Mouse (Mus musculus) large intestine, adult 2 months (tissue): ENCODE measurements around the gene Eef1e1. TPM values are rescaled to one million over a fixed set of nuclear protein-coding genes. Genes with fewer than 3 reads are reported as not detected.

Experiments
- polyA plus RNA-seq: library from polyadenylated mRNA; depleted of rRNA; stranded (reverse); fragments of >200 nt; gene quantifications from 2 replicates; pipeline ENCODE4 v1.2.3, GENCODE M21; 2012; rRNA removed

The Eef1e1 gene
- polyA plus RNA-seq, 1 experiment: 3.7 TPM

Other genes starting within 250 kb of the Eef1e1 start
- gene Txndc5, start 130.2 kb downstream of the Eef1e1 start, polyA plus RNA-seq: 194 and 235 TPM in 2 replicates
- 3.5 and 3.6 TPM in 2 replicates for gene Bloc1s5, start 23.9 kb downstream of the Eef1e1 start, polyA plus RNA-seq